ENCODE assay signal across 12 mouse cellular contexts in genomic region chr14:15061966-15062860, GRCm38 (mm10).
DNase-seq lines count a peak whose midpoint lies in the region; ATAC-seq and TF ChIP-seq lines count a peak whose summit lies in the region.
"Had no signal": no experiment of that assay in that cellular context is flagged by ENCODE, and none has a peak within 500 bp of the region (broad histone marks: within the 10 kb centered on the region; RNA-seq: fewer than 3 reads in every experiment).

No protein-coding gene starts in this region.

- H3K36me3 ChIP-seq in hindbrain, embryonic 15.5 days, result no peaks in the 10 kb centered on the region
- no peaks in the 10 kb centered on the region for H3K36me3 ChIP-seq in hindbrain, embryonic 16.5 days (ENCODE audit: control insufficient read depth, insufficient read depth, low read length)
- no peaks in the 10 kb centered on the region for H3K36me3 ChIP-seq in stomach, embryonic 15.5 days
- H3K36me3 ChIP-seq in stomach, postnatal 0 days (ENCODE audit: control insufficient read depth, insufficient read depth, low read length), result no peaks in the 10 kb centered on the region
- H3K36me3 ChIP-seq in embryonic facial prominence, embryonic 14.5 days (ENCODE audit: control insufficient read depth, insufficient read depth, low read length), result no peaks in the 10 kb centered on the region
- no peaks in the 10 kb centered on the region for H3K36me3 ChIP-seq in midbrain, embryonic 14.5 days (ENCODE audit: control insufficient read depth, insufficient read depth, low read length)

- H3K4me3 ChIP-seq in hindbrain, embryonic 15.5 days, result no peak overlapping the region
- no peak overlapping the region for H3K4me3 ChIP-seq in hindbrain, embryonic 16.5 days (ENCODE audit: low read length)
- no peak overlapping the region for H3K4me3 ChIP-seq in stomach, embryonic 15.5 days (replicated peaks)
- no peak overlapping the region for H3K4me3 ChIP-seq in stomach, postnatal 0 days (ENCODE audit: low read depth, low read length)
- H3K4me3 ChIP-seq in embryonic facial prominence, embryonic 14.5 days (ENCODE audit: low read depth, low read length), result no peak overlapping the region
- no peak overlapping the region for H3K4me3 ChIP-seq in midbrain, embryonic 14.5 days (replicated peaks; ENCODE audit: low read depth, low read length)

- TF ChIP-seq CTCF in stomach, postnatal 0 days (IDR thresholded peaks at IDR 0.05; ENCODE audit: low read depth), result no peak

- no peak for TF ChIP-seq EP300 in stomach, postnatal 0 days (optimal IDR thresholded peaks at IDR 0.05)

- no peak for DNase-seq in stomach, postnatal 0 days (ENCODE audit: low spot score)
- DNase-seq in embryonic facial prominence, embryonic 14.5 days (ENCODE audit: low spot score), result peak; percentile 43
- DNase-seq in midbrain, embryonic 14.5 days, result no peak
- DNase-seq in urinary bladder, adult 18-20 months (ENCODE audit: low spot score in 2 of 2), result no peak
- DNase-seq in natural killer cell, adult 2 months (ENCODE audit: low spot score in 2 of 2), result no peak
- DNase-seq: adrenal gland, postnatal 14 days; cerebellum, adult 11-12 months; right cerebral cortex, postnatal 25 days had no signal

- no peak overlapping the region for H3K4me2 ChIP-seq in hindbrain, embryonic 15.5 days
- no peak overlapping the region for H3K4me2 ChIP-seq in hindbrain, embryonic 16.5 days (ENCODE audit: low read length)
- no peak overlapping the region for H3K4me2 ChIP-seq in stomach, embryonic 15.5 days
- no peak overlapping the region for H3K4me2 ChIP-seq in stomach, postnatal 0 days (replicated peaks; ENCODE audit: low read depth)
- no peak overlapping the region for H3K4me2 ChIP-seq in embryonic facial prominence, embryonic 14.5 days (ENCODE audit: low read depth, low read length)
- no peak overlapping the region for H3K4me2 ChIP-seq in midbrain, embryonic 14.5 days (ENCODE audit: low read length)

- no peak overlapping the region for H3K27ac ChIP-seq in hindbrain, embryonic 15.5 days (replicated peaks)
- H3K27ac ChIP-seq in hindbrain, embryonic 16.5 days (ENCODE audit: low read depth, low read length), result no peak overlapping the region
- no peak overlapping the region for H3K27ac ChIP-seq in stomach, embryonic 15.5 days
- H3K27ac ChIP-seq in stomach, postnatal 0 days (replicated peaks), result no peak overlapping the region
- H3K27ac ChIP-seq in embryonic facial prominence, embryonic 14.5 days (replicated peaks; ENCODE audit: low read depth, low read length), result no peak overlapping the region
- 0 out of 2 replicates have a peak overlapping the region, but pooled peaks have one; percentile 26 for H3K27ac ChIP-seq in midbrain, embryonic 14.5 days (replicated peaks; ENCODE audit: low read depth, low read length)

- H3K27me3 ChIP-seq in hindbrain, embryonic 15.5 days, result no peaks in the 10 kb centered on the region
- no peaks in the 10 kb centered on the region for H3K27me3 ChIP-seq in hindbrain, embryonic 16.5 days (replicated peaks; ENCODE audit: control insufficient read depth, insufficient read depth, low read length)
- no peaks in the 10 kb centered on the region for H3K27me3 ChIP-seq in stomach, embryonic 15.5 days (replicated peaks)
- no peaks in the 10 kb centered on the region for H3K27me3 ChIP-seq in stomach, postnatal 0 days (ENCODE audit: control insufficient read depth, insufficient read depth, low read length)
- no peaks in the 10 kb centered on the region for H3K27me3 ChIP-seq in embryonic facial prominence, embryonic 14.5 days (replicated peaks; ENCODE audit: control insufficient read depth, insufficient read depth, low read length)
- H3K27me3 ChIP-seq in midbrain, embryonic 14.5 days (ENCODE audit: control insufficient read depth, insufficient read depth, low read length), result no peaks in the 10 kb centered on the region
- H3K27me3 ChIP-seq: Patski had no signal

- peak; percentile 45; the same call in 1 of the 2 replicates for ATAC-seq in hindbrain, embryonic 15.5 days (ENCODE audit: low FRiP score, low read depth)
- ATAC-seq in hindbrain, embryonic 16.5 days, result no peak; the same call in 1 of the 2 replicates
- peak; percentile 14; the same call in 1 of the 2 replicates for ATAC-seq in stomach, embryonic 15.5 days (ENCODE audit: insufficient read depth, low FRiP score, low read depth)
- ATAC-seq in stomach, postnatal 0 days (ENCODE audit: low FRiP score, low TSS enrichment), result no peak
- ATAC-seq in embryonic facial prominence, embryonic 14.5 days (ENCODE audit: low read depth), result peak; percentile 87
- no peak for ATAC-seq in midbrain, embryonic 14.5 days (ENCODE audit: low FRiP score, low TSS enrichment)
- ATAC-seq: Patski had no signal

- H3K9me3 ChIP-seq in hindbrain, embryonic 15.5 days, result no peaks in the 10 kb centered on the region
- H3K9me3 ChIP-seq in hindbrain, embryonic 16.5 days (ENCODE audit: control insufficient read depth, low read length), result no peaks in the 10 kb centered on the region
- H3K9me3 ChIP-seq in stomach, embryonic 15.5 days, result no peaks in the 10 kb centered on the region
- H3K9me3 ChIP-seq in stomach, postnatal 0 days (ENCODE audit: control insufficient read depth, low read length), result no peaks in the 10 kb centered on the region
- no peaks in the 10 kb centered on the region for H3K9me3 ChIP-seq in embryonic facial prominence, embryonic 14.5 days (ENCODE audit: control insufficient read depth, low read length)
- no peaks in the 10 kb centered on the region for H3K9me3 ChIP-seq in midbrain, embryonic 14.5 days (ENCODE audit: control insufficient read depth, low read length)

- H3K4me1 ChIP-seq in hindbrain, embryonic 15.5 days (replicated peaks), result no peaks in the 10 kb centered on the region; the same call in 1 of the 2 replicates
- H3K4me1 ChIP-seq in hindbrain, embryonic 16.5 days (ENCODE audit: control insufficient read depth, insufficient read depth, low read depth, low read length), result peaks cover 7% of the 10 kb centered on the region; the same call in 1 of the 2 replicates
- H3K4me1 ChIP-seq in stomach, embryonic 15.5 days, result no peaks in the 10 kb centered on the region
- H3K4me1 ChIP-seq in stomach, postnatal 0 days (replicated peaks; ENCODE audit: control insufficient read depth, insufficient read depth), result no peaks in the 10 kb centered on the region
- peaks cover 9% of the 10 kb centered on the region for H3K4me1 ChIP-seq in embryonic facial prominence, embryonic 14.5 days (ENCODE audit: control insufficient read depth, insufficient read depth, low read length)
- no peaks in the 10 kb centered on the region for H3K4me1 ChIP-seq in midbrain, embryonic 14.5 days (ENCODE audit: control insufficient read depth, insufficient read depth, low read length)

- no peak overlapping the region for H3K9ac ChIP-seq in hindbrain, embryonic 15.5 days
- no peak overlapping the region for H3K9ac ChIP-seq in hindbrain, embryonic 16.5 days (ENCODE audit: low read depth, low read length)
- H3K9ac ChIP-seq in stomach, embryonic 15.5 days, result no peak overlapping the region
- H3K9ac ChIP-seq in stomach, postnatal 0 days (ENCODE audit: low read length), result no peak overlapping the region
- H3K9ac ChIP-seq in embryonic facial prominence, embryonic 14.5 days (ENCODE audit: low read depth, low read length), result no peak overlapping the region
- no peak overlapping the region for H3K9ac ChIP-seq in midbrain, embryonic 14.5 days (replicated peaks; ENCODE audit: low read length)

- 67% methylated on average over 5 of the region's 5 CpGs for WGBS in hindbrain, embryonic 15.5 days
- 63% methylated on average over 5 of the region's 5 CpGs for WGBS in hindbrain, embryonic 16.5 days
- WGBS in stomach, embryonic 15.5 days, result 65% methylated on average over 5 of the region's 5 CpGs
- WGBS in stomach, postnatal 0 days, result 61% methylated on average over 5 of the region's 5 CpGs
- 40% methylated on average over 5 of the region's 5 CpGs for WGBS in embryonic facial prominence, embryonic 14.5 days
- WGBS in midbrain, embryonic 14.5 days, result 68% methylated on average over 5 of the region's 5 CpGs

Comparison
In these comparisons a context has a peak if more than half of its experiments do, and no peak if none do; other contexts are left out.
1. ATAC-seq: peak in hindbrain, embryonic 15.5 days (single experiment), stomach, embryonic 15.5 days (single experiment) and embryonic facial prominence, embryonic 14.5 days (single experiment); none in hindbrain, embryonic 16.5 days (single experiment), stomach, postnatal 0 days (single experiment) and midbrain, embryonic 14.5 days (single experiment).